Mouse (Mus musculus): ENCODE results near the gene Cntnap5a.

Gene Cntnap5a

DNA sequence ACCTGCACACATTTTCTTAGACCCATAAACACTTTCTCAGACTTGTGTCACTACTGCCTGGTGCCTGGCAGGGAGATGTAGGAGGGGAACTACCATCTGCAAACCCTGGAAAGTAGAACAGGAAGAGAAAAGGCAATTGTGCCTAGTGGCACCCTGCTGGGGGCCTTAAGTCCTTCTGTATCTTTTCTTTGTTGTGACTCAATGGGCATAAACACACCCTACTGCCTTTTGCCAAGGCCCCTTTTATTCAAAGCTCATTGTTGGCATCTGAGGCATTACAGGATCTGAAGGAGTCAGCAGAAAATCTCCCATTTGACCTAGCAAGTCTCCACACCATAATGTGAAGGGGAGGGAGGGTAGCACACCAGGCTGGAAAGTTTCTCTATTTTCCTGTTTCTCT lies 682.2 kb downstream of the Cntnap5a start:
- CTCF ChIA-PET = no interaction called here

DNA sequence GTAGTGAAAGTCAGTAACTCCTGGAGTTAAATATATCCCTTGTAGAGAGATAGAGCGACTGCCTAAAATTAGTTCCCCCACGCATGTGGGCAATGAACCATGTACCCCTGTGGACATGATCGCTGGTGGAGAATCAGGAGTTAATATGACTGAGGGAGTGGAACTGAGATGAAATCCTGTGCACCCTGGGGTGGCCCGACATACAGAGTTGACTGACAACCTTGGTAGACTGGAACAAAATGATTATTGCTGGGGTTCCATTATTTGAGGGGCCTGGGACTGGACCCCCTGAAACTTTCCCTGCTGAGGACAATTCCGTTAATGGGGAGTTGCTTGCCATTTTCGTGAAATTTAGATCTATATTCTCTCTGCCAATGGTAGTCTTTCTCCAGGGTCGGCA lies 683.0 kb downstream of the Cntnap5a start:
- CTCF ChIA-PET = no interaction called here

DNA sequence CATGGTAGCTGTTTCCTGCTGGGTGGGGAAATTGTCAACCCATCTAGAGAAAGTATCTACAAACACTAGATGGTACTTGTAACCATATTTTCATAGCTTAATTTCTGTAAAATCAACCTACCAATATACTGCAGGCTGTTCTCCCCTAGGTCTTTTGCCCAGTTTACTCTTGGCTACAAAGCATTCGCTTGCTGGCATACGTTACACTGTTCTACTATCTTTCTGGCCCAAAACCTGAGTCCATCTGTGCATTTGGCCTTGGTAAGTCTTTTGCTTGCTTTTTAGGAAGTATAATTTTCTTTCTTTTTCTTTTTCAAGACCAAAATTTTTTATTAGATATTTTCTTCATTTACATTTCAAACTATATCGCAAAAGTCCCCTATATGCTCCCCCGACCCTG lies 686.3 kb downstream of the Cntnap5a start:
- CTCF ChIA-PET = no interaction called here

DNA sequence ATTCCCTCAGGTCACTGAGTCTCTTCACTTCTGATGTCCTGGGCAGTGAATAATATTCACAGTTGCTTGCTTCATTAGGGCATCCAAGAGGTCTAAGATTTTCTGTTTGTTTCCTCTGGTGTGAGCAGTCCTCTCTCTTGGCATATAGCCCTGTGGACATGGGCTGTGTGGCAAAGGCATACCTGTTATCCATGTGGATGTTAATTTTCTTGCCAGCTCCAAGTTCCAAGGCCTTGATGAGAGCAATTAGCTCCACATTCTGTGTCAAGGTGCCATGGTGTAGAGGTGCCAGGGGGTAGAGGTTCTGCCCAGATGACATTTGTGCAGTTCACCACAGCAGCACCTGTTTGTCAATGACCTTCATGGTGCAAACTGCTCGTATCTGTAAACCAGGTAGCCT lies 689.0 kb downstream of the Cntnap5a start:
- CTCF ChIA-PET = no interaction called here

DNA sequence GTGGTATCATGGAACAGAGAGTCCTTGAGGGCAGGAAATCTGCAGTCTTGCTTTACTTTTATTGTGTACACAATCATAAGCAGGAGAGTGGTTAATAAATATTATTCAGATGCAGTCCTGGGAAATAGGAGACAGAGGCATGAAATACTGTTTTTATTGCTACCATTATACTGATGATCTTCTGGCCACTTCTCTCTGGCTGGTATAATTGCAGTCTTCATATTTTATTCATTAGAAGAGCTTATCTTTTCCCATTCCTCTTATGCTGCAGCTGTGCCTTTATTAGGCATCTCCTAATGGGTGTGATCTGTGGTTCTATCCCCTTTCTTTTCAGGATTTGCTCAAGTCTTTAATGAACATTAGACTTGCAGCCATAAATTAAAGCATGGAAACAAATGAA lies 707.8 kb downstream of the Cntnap5a start:
- CTCF ChIA-PET = no interaction called here

DNA sequence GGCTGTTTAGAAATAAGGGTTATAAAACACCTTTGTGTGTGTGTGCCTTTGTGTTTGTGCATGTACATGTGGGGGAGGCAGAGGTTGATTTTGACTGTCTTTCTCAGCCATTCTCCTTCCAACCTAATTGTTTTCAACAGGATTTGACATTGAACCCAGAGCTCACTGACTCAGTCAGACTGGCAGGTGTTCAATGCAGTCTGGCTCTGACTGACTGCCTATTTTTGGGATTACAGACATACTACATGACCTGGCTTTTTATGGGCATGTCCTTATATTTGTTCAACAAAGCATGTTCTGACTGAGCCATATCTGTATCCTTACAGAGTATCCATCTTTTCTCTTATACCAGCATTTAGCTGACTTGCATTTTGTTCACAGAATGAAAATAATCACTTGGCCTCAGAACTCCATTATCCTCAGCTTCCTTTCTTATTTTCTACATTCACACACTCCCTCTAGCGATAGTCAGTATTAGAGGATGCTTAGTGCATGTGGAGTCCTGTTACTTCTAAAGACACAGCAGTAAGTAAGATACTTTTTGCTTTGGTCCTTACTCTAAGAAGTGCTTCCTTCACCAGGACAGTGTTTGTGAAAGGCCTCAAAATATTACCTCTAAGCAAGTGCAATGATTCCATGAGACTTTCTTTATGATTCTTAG lies 717.6 kb downstream of the Cntnap5a start:
- CTCF ChIA-PET = interaction anchor here (0.7 kb wide), 1 partner anchor 1462 kb away, joined by 6 read pairs; no protein-coding TSS in a partner anchor

DNA sequence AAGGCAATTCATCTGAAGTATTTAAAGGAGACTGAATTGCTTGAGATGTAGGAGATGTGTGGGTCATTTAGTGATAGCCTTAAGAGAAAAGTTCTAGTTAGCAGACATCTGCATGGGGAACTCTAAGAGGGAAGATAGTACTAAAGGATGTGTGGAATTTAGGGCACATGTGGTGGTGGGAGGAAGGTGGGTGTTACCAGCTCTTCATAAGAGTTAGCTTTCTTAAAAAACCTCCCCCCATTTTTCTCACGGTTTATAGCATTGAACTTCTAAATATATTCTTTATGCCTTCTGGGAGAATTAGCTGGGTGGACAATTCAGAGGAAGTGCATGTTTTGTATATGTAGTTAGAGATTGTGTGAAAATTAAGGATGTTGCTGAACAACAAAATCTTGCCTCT lies 725.3 kb downstream of the Cntnap5a start:
- CTCF ChIA-PET = no interaction called here

DNA sequence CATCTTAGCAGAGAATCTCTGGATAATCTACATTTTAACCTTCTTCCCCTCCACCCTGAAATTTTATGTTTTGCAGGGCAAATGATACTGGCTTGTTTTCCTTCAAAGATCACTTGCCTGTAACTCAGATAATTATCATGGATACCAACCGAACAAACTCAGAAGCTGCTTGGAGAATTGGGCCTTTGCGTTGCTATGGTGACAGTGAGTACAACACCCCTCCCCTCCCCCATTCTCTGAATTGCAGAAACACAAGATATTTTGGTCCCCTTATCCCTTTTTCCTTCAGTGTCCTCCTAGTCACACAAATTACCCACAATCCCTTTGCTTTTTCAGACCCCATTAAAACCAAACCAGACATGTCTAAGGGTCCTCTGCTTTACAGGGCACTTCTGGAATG lies 743.8 kb downstream of the Cntnap5a start:
- CTCF ChIA-PET = no interaction called here

DNA sequence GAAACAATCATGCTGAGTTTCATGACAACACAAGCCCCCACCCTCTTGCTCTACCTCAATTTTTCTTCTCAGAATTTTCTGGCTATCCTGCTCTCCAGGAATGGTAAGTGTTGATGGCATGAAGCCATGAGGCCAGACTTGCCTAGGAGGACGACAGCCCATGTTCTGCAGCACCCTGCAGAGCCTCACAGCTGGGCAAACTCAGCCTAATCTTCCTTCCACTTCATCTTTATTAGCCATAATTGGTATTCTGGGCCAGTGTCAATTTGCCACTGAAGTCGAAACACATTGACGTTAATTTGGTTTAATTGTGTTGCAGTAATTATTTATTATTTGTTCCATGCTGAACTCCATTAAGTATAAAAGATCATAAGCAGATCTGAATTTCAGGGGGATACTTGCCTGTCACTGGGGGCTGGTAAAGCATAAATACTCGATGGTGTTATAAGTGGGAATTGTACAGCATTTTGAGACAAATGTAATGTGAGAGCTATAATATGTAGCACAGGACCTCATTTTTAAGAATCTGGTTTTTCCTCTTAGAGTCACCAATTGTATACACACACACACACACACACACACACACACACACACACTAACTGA lies 770.7 kb downstream of the Cntnap5a start:
- CTCF ChIA-PET = no interaction called here

DNA sequence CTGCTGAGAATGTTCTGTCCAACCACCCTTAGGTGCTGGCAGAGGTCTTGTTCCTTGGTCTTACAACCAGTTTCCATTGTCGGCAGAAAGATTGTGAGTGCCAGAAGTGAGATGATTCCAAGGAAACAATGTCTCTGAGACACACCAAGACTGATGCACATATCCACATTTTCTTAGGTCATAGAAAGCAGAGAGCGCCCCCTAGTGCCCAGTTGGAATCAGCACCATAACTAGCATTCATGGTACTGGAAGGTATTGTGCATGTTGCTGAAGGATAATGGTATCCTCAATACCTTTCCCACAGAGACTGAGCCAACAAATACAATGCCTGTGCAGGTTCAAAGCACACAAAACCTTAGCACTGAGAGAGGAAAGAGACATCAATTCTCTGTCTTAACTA lies 793.1 kb downstream of the Cntnap5a start:
- CTCF ChIA-PET = no interaction called here

DNA sequence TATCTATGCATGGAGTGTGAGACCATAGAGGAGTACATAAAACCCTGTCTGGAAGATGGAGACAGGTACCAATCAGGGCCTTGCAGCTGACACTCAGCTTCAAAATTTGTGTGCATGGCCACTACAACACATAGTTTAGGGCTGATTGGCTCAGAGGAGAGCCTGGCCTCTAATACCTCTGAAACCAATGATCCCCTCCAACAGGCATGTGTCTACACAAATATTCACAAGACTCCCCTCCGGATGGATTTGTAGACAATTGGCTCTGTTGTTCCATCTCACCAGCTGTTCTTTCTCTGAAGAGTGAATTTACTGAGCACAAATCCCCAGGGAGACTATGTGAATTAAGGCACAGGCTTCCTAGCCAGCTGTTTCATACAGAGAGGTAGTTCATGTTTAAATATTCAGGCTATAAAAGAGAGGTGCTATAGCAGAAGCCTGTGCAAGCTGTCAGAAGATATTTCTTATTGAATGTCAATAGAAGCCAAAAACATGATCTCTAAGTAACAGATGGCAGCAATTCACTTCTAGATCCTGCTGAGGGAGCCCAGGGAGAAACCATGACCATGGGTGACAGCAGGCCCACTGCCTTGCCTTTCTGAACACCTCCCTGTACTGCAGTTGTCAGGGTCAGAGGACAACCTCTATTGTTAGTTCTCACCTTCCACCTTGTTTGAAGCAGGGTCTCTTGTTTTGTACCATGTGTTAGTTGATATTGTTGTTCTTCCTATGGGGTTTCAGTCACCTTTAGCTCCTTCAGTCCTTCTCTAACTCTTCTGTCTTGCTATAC lies 804.4 kb downstream of the Cntnap5a start:
- CTCF ChIA-PET = interaction anchor here (0.6 kb wide), 1 partner anchor 9 kb away, joined by 3 read pairs; no protein-coding TSS in a partner anchor

DNA sequence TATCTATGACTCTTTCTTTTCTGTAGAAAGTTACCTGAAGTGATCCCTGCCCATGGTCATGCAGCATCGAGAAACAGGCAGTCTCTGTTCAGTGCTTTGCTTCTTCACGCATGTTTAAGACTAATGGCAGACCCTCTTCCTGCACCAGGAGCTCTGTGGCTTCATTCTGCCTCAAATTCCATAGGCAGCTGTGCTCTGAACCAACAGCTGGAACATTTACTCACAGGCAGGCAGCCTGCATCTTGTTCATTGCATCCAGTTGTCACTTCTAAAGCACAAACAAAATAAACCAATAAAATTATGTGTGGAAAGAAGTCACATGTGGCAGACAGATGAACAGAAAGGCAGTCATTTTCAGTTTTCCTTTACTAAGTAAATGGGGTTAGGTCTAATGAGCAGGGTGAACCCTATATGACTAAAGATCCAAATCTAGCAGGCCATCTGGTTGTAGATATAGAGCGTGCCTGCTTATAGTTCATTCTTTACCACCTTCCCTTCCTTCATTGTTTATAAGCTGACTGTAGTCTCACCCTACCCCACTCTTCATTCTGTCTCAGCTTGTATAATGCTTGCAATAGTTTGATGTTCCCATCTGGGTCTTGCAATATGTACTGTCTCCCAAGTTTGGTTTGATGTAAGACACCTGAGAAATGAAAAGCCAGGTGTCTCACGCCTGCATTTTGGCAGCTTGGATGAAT lies 893.6 kb downstream of the Cntnap5a start:
- CTCF ChIA-PET = no interaction called here

DNA sequence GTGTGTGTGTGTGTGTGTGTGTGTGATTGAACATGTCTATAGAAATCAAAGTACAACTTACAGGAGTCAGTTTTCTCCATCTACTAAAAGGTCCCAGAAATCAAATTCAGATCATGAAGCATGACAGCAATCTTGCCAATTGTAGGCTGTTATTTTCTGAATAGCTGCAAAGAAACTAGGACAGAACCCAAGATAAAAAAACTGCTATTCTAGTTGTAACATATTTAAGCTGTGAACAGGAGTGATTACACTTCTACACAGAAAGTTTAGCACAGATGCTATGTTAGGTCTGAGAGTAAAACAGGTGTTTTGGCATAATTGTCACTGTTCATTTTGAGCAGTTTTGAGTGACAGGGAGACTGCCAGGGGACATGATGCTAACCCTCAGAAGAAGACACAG lies 931.7 kb downstream of the Cntnap5a start:
- CTCF ChIA-PET = no interaction called here

All from spleen, embryonic (tissue).